ENCODE assay signal across 7 mouse cellular contexts in the genomic region with DNA sequence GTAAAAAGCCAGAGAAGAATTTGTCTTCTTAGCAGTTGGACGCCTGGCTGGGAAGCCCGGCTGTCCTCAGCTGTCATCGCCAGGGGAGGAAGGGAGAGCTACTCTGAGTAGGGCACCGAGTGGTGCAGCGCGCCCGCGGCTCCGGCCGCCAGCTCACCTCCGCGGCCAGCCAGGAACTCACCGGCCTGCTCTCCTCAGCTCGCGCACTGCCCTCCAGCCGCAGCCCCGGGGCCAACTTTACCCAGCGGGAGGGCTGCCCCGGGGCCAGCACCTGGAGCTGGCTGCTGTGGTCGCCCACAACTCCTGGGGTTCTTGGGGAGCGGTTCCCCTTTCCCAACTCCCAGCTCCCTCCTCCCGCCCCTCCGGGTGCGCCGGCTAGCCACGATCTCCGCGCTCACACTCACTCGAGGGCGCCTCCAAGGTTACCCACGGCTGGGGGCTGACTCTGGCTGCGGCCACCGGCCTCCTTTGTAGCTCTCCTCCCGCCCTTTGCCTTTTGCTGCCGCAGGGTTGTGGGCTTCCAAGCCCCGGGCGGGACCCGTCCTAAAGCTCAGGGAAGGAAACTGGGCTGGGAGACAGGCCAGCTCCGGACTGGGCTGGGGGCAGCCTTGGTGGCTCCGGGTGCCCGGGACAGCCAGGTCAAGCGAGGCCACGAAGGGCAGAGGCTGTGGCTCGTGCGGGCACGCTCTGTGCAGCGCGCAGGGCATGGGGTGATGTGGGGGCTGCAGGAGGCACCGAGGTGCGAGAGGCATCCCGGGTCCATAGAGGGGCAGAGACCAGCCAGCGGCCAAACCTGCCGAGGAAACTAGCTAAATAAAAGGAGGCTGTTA. TPM values are rescaled to one million over a fixed set of nuclear protein-coding genes. Genes with fewer than 3 reads are reported as not detected.
DNase-seq lines count a peak whose midpoint lies in the region; ATAC-seq and TF ChIP-seq lines count a peak whose summit lies in the region.

No protein-coding gene starts in this region.

- TF ChIP-seq EP300 in CH12.LX (IDR thresholded peaks at IDR 0.05; ENCODE audit: low read length), result no peak

- dilution Hi-C loops in CH12.LX (cut with MboI; ENCODE audit: extremely low pct_ligation_motif_present, extremely low pct_unique_long_range_greater_than_20kb, low sequenced_read_pairs), result no loop called here

- no peaks in the 10 kb centered on the region for H3K27me3 ChIP-seq in CH12.LX (replicated peaks)
- H3K27me3 ChIP-seq in embryonic facial prominence, embryonic 12.5 days, result peaks cover 58% of the 10 kb centered on the region
- H3K27me3 ChIP-seq in heart, embryonic 15.5 days, result peaks cover 57% of the 10 kb centered on the region
- H3K27me3 ChIP-seq in kidney, postnatal 0 days (ENCODE audit: insufficient read depth, low read length), result peaks cover 67% of the 10 kb centered on the region

- H3K4me2 ChIP-seq in CH12.LX (ENCODE audit: insufficient read depth, low read depth, poor library complexity, severe bottlenecking), result peak overlapping the region; percentile 73
- peak overlapping the region; percentile 47 for H3K4me2 ChIP-seq in embryonic facial prominence, embryonic 12.5 days (replicated peaks)
- peak overlapping the region; percentile 99 for H3K4me2 ChIP-seq in heart, embryonic 15.5 days
- peak overlapping the region; percentile 79 for H3K4me2 ChIP-seq in kidney, postnatal 0 days (ENCODE audit: low read length)

- peaks cover 0 to 3% of the 10 kb centered on the region in 2 experiments for H3K36me3 ChIP-seq in CH12.LX (replicated peaks in 1 of 2; ENCODE audit: control insufficient read depth in 1 of 2, insufficient read depth in 1 of 2, low read length in 1 of 2)
- H3K36me3 ChIP-seq in embryonic facial prominence, embryonic 12.5 days, result no peaks in the 10 kb centered on the region
- H3K36me3 ChIP-seq in heart, embryonic 15.5 days, result no peaks in the 10 kb centered on the region
- H3K36me3 ChIP-seq in kidney, postnatal 0 days (ENCODE audit: insufficient read depth, low read length), result no peaks in the 10 kb centered on the region

- peak overlapping the region; percentile 43 for H3K9ac ChIP-seq in CH12.LX (ENCODE audit: insufficient read depth, low read depth)
- H3K9ac ChIP-seq in embryonic facial prominence, embryonic 12.5 days, result no peak overlapping the region
- peak overlapping the region; percentile 34 for H3K9ac ChIP-seq in heart, embryonic 15.5 days
- H3K9ac ChIP-seq in kidney, postnatal 0 days (ENCODE audit: low read depth, low read length), result peak overlapping the region; percentile 8; the same call in 1 of the 2 replicates

- DNase-seq in CH12.LX (ENCODE audit: extremely low read depth), result no peak
- DNase-seq in adrenal gland, adult 8-10 months, result peak; percentile 50
- DNase-seq in kidney, postnatal 0 days (ENCODE audit: low spot score), result peak; percentile 38
- peak; percentile 23 for DNase-seq in spleen, adult 12 weeks (ENCODE audit: low spot score)

- in situ Hi-C loops in CH12.LX (cut with MboI; ENCODE audit: low pct_ligation_motif_present, low pct_unique_long_range_greater_than_20kb, low sequenced_read_pairs), result no loop called here

- H3K4me1 ChIP-seq in CH12.LX (ENCODE audit: control insufficient read depth in 1 of 2, insufficient read depth in 2 of 2), result no peaks in the 10 kb centered on the region; a peak in 1 of 4 replicates
- peaks cover 7% of the 10 kb centered on the region for H3K4me1 ChIP-seq in embryonic facial prominence, embryonic 12.5 days
- peaks cover 11% of the 10 kb centered on the region for H3K4me1 ChIP-seq in heart, embryonic 15.5 days (replicated peaks)
- H3K4me1 ChIP-seq in kidney, postnatal 0 days (replicated peaks; ENCODE audit: insufficient read depth, low read length), result no peaks in the 10 kb centered on the region

- no peaks in the 10 kb centered on the region for H3K79me2 ChIP-seq in CH12.LX (replicated peaks; ENCODE audit: control insufficient read depth, extremely low read depth, insufficient read depth, poor library complexity, severe bottlenecking)

- ATAC-seq in embryonic facial prominence, embryonic 12.5 days (ENCODE audit: insufficient number of reproducible peaks, insufficient read depth, low FRiP score, low TSS enrichment), result 0 out of 2 replicates have a peak, but pooled peaks have one; percentile 64
- peak; percentile 75 for ATAC-seq in heart, embryonic 15.5 days (replicated peaks; ENCODE audit: insufficient number of reproducible peaks, insufficient read depth, low FRiP score, low read depth)
- ATAC-seq in kidney, postnatal 0 days (replicated peaks; ENCODE audit: low FRiP score, low read depth), result peak; percentile 74
- peak; percentile 86 for ATAC-seq in megakaryocyte, adult 5-6 weeks (ENCODE audit: poor library complexity, severe bottlenecking)

- TF ChIP-seq CTCF in CH12.LX (conservative IDR thresholded peaks at IDR 0.05 in 1 of 2, IDR thresholded peaks at IDR 0.05 in 1 of 2; ENCODE audit: low read depth in 2 of 2, low read length in 2 of 2), result no peak
- TF ChIP-seq CTCF in kidney, postnatal 0 days (IDR thresholded peaks at IDR 0.05; ENCODE audit: low read depth), result no peak

- no peak for TF ChIP-seq POLR2A in CH12.LX (IDR thresholded peaks at IDR 0.05; ENCODE audit: low read depth, low read length)

- TF ChIP-seq RAD21 in CH12.LX (IDR thresholded peaks at IDR 0.05; ENCODE audit: low read depth, low read length), result no peak

- peak overlapping the region in 2 of 3 experiments; percentile 51 to 70 for H3K4me3 ChIP-seq in CH12.LX (replicated peaks in 1 of 3; ENCODE audit: low read depth in 2 of 3, low read length in 2 of 3, poor library complexity in 1 of 3)
- peak overlapping the region; percentile 27 for H3K4me3 ChIP-seq in embryonic facial prominence, embryonic 12.5 days
- H3K4me3 ChIP-seq in heart, embryonic 15.5 days, result peak overlapping the region; percentile 63
- peak overlapping the region; percentile 50 for H3K4me3 ChIP-seq in kidney, postnatal 0 days (replicated peaks; ENCODE audit: low read depth, low read length)

- H3K27ac ChIP-seq in CH12.LX (ENCODE audit: insufficient read depth, low read depth), result no peak overlapping the region
- H3K27ac ChIP-seq in embryonic facial prominence, embryonic 12.5 days, result no peak overlapping the region
- no peak overlapping the region for H3K27ac ChIP-seq in heart, embryonic 15.5 days
- H3K27ac ChIP-seq in kidney, postnatal 0 days, result no peak overlapping the region

- WGBS in embryonic facial prominence, embryonic 12.5 days, result under 1% methylated on average over 48 of the region's 53 CpGs
- WGBS in heart, embryonic 15.5 days, result under 1% methylated on average over 52 of the region's 53 CpGs
- 1% methylated on average over 53 of the region's 53 CpGs for WGBS in kidney, postnatal 0 days

- H3K9me3 ChIP-seq in CH12.LX (replicated peaks; ENCODE audit: low read length), result no peaks in the 10 kb centered on the region
- H3K9me3 ChIP-seq in embryonic facial prominence, embryonic 12.5 days, result no peaks in the 10 kb centered on the region
- H3K9me3 ChIP-seq in heart, embryonic 15.5 days (replicated peaks), result no peaks in the 10 kb centered on the region
- H3K9me3 ChIP-seq in kidney, postnatal 0 days (replicated peaks; ENCODE audit: low read length), result no peaks in the 10 kb centered on the region

TF ChIP-seq in CH12.LX, 34 proteins besides CTCF, POLR2A, EP300 and RAD21 (continues in another document):
- TF ChIP-seq NRF1 (IDR thresholded peaks at IDR 0.05; ENCODE audit: low read depth, low read length) (no peak), SMC3 (IDR thresholded peaks at IDR 0.05; ENCODE audit: low read depth, low read length) (no peak), CHD1 (IDR thresholded peaks at IDR 0.05; ENCODE audit: low read depth, low read length) (no peak), ETS1 (conservative IDR thresholded peaks at IDR 0.05; ENCODE audit: low read depth, low read length) (no peak), GABPA (IDR thresholded peaks at IDR 0.05; ENCODE audit: insufficient replicate concordance, low read depth, low read length) (no peak), MXI1 (IDR thresholded peaks at IDR 0.05; ENCODE audit: low read depth, low read length) (no peak), KAT2A (IDR thresholded peaks at IDR 0.05; ENCODE audit: insufficient replicate concordance, low read length) (no peak), NELFE (IDR thresholded peaks at IDR 0.05; ENCODE audit: low read depth, low read length) (no peak), ZMIZ1 (IDR thresholded peaks at IDR 0.05; ENCODE audit: low read depth, low read length) (no peak), CHD2 (IDR thresholded peaks at IDR 0.05; ENCODE audit: low read length) (no peak), BHLHE40 (IDR thresholded peaks at IDR 0.05; ENCODE audit: low read depth, low read length) (peak; percentile 24; the same call in 1 of the 2 replicates), PAX5 (IDR thresholded peaks at IDR 0.05; ENCODE audit: low read length) (no peak), UBTF (IDR thresholded peaks at IDR 0.05; ENCODE audit: low read depth, low read length) (peak; percentile 79), MAZ (IDR thresholded peaks at IDR 0.05; ENCODE audit: low read depth, low read length) (no peak), MAX (IDR thresholded peaks at IDR 0.05; ENCODE audit: low read length) (0 out of 2 replicates have a peak, but pooled peaks have one; percentile 10), SIN3A (IDR thresholded peaks at IDR 0.05; ENCODE audit: low read length) (0 out of 2 replicates have a peak, but pooled peaks have one; percentile 37)

RNA-seq across cellular contexts. Expression of gene Cdkn2c, which starts 9.8 kb away (rescaled TPM):
- total RNA-seq in CH12.LX (2012; rRNA removed) (15.0 and 16.1 TPM in 2 replicates), CH12.LX (2014; rRNA removed) (12.8 and 14.1 TPM in 2 replicates)
- 6.8 and 7.1 TPM in 2 replicates for polyA plus RNA-seq in CH12.LX (2012; ENCODE audit: insufficient read length, low read depth)
- 10 to 100 TPM; 68.5 to 77.8 (median 72.5) TPM for total RNA-seq in adrenal gland, adult 8-10 months (2022)
- 7.4 and 9.8 TPM in 2 replicates for polyA plus RNA-seq in embryonic facial prominence, embryonic 12.5 days (2016; fragmentation: Nextera tagmentation; extraction: Ambion mirVana)
- polyA plus RNA-seq in heart, embryonic 15.5 days (2015; fragmentation: Nextera tagmentation; extraction: Ambion mirVana), result 17.1 and 17.5 TPM in 2 replicates
- polyA plus RNA-seq in kidney, postnatal 0 days (2015; fragmentation: Nextera tagmentation; extraction: Ambion mirVana), result 5.9 and 7.2 TPM in 2 replicates
- total RNA-seq in megakaryocyte, adult 5-6 weeks (2015), result 97.2 and 122 TPM in 2 replicates
- total RNA-seq in megakaryocyte, adult 5-6 weeks (2017), result 93.9 and 102 TPM in 2 replicates

RNA-seq across cellular contexts. Expression of gene Faf1, which starts 19.2 kb away (rescaled TPM):
- total RNA-seq in CH12.LX (2012; rRNA removed) (34.9 and 35.8 TPM in 2 replicates), CH12.LX (2014; rRNA removed) (52.8 and 65.5 TPM in 2 replicates)
- polyA plus RNA-seq in CH12.LX (2012; ENCODE audit: insufficient read length, low read depth), result 38.2 and 38.4 TPM in 2 replicates
- total RNA-seq in adrenal gland, adult 8-10 months (2022), result 10 to 100 TPM; 25.7 to 32.5 (median 31.0) TPM
- polyA plus RNA-seq in embryonic facial prominence, embryonic 12.5 days (2016; fragmentation: Nextera tagmentation; extraction: Ambion mirVana), result 34.1 and 36.4 TPM in 2 replicates
- polyA plus RNA-seq in heart, embryonic 15.5 days (2015; fragmentation: Nextera tagmentation; extraction: Ambion mirVana), result 19.3 TPM in 2 replicates
- polyA plus RNA-seq in kidney, postnatal 0 days (2015; fragmentation: Nextera tagmentation; extraction: Ambion mirVana), result 22.2 and 22.6 TPM in 2 replicates
- 34.5 and 35.8 TPM in 2 replicates for total RNA-seq in megakaryocyte, adult 5-6 weeks (2015)
- total RNA-seq in megakaryocyte, adult 5-6 weeks (2017), result 40.9 and 42.0 TPM in 2 replicates

Comparison
In these comparisons a context has a peak if more than half of its experiments do, and no peak if none do; other contexts are left out.
1. H3K4me2 ChIP-seq: peak in every context shown above with its lines; median percentile 99 in heart, embryonic 15.5 days; 79 in kidney, postnatal 0 days; 73 in CH12.LX; 47 in embryonic facial prominence, embryonic 12.5 days.